Mouse (Mus musculus): ENCODE measurements around the gene Unc13b.

GRCm38 (mm10) chr4:43182474-43183168 is 123.9 kb downstream of the Unc13b start:
- TF ChIP-seq CTCF (IDR thresholded peaks at IDR 0.05; ENCODE audit: extremely low read depth, insufficient read depth, insufficient read length, insufficient replicate concordance) (no peak), POLR2A (IDR thresholded peaks at IDR 0.05; ENCODE audit: low read depth, low read length) (no peak)

Measured in spleen, adult 2 months (tissue).